13 mouse cellular contexts compared by ENCODE assay signal in the genomic region with DNA sequence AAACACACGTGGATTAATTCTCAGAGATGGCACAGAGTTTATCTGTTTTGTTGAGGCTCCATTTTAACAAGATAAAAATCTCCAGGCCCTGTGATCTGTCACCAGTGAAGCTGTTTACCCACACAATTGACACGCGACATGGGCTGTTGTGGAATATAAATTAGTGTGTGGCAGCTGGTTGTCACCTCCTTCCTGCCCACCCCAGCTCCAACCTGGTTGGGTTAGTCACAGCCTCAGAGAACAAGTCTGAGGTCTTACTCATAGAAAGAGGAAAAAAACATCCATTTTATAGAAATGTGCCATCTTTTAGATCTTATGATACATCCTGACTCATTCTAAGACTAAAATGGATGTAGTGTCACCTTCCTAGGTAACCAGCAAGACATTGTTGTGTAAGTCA.
"Had no signal": no experiment of that assay in that cellular context is flagged by ENCODE, and none has a peak within 500 bp of the region (broad histone marks: within the 10 kb centered on the region; RNA-seq: fewer than 3 reads in every experiment).

No protein-coding gene starts in this region.

- ATAC-seq: midbrain, embryonic 16.5 days had no signal

- DNase-seq: lung, adult 18-20 months; lung, embryonic 14.5 days; lung, postnatal 10 days; lung, postnatal 4 days; midbrain, embryonic 14.5 days; retina, postnatal 1 day; right cerebral cortex, postnatal 25 days; right cerebral cortex, postnatal 4 days; spleen, adult 18-20 months; thymus, adult 18-20 months; thymus, postnatal 14 days; thymus, postnatal 36 days had no signal
